Mouse (Mus musculus): Measurements from ENCODE around the gene Cuedc1.

Cuedc1 gene

GRCm38 (mm10) chr11:88116568-88116967, 18.7 kb downstream of the Cuedc1 start:
- in situ Hi-C loops (cut with MboI; ENCODE audit: low sequenced_read_pairs): no loop called here

GRCm38 (mm10) chr11:88117356-88118090, 19.7 kb downstream of the Cuedc1 start:
- in situ Hi-C loops (cut with MboI; ENCODE audit: low sequenced_read_pairs): no loop called here

- in situ Hi-C loops (cut with MboI; ENCODE audit: low sequenced_read_pairs): no loop called here
Observed at GRCm38 (mm10) chr11:88118091-88118440, 20.2 kb downstream of the Cuedc1 start.

GRCm38 (mm10) chr11:88118817-88119642, 21.2 kb downstream of the Cuedc1 start:
- in situ Hi-C loops (cut with MboI; ENCODE audit: low sequenced_read_pairs): no loop called here

- in situ Hi-C loops (cut with MboI; ENCODE audit: low sequenced_read_pairs): no loop called here
Observed at GRCm38 (mm10) chr11:88122545-88122944, 24.7 kb downstream of the Cuedc1 start.

GRCm38 (mm10) chr11:88123021-88123420, 25.2 kb downstream of the Cuedc1 start:
- in situ Hi-C loops (cut with MboI; ENCODE audit: low sequenced_read_pairs): no loop called here

GRCm38 (mm10) chr11:88123731-88124130, 25.9 kb downstream of the Cuedc1 start:
- in situ Hi-C loops (cut with MboI; ENCODE audit: low sequenced_read_pairs): no loop called here

GRCm38 (mm10) chr11:88125483-88125882, 27.6 kb downstream of the Cuedc1 start:
- in situ Hi-C loops (cut with MboI; ENCODE audit: low sequenced_read_pairs): no loop called here

- in situ Hi-C loops (cut with MboI; ENCODE audit: low sequenced_read_pairs): no loop called here
Observed at GRCm38 (mm10) chr11:88126306-88126793, 28.5 kb downstream of the Cuedc1 start.

- in situ Hi-C loops (cut with MboI; ENCODE audit: low sequenced_read_pairs): no loop called here
Observed at GRCm38 (mm10) chr11:88128461-88128860, 30.6 kb downstream of the Cuedc1 start.

- in situ Hi-C loops (cut with MboI; ENCODE audit: low sequenced_read_pairs): no loop called here
Observed at GRCm38 (mm10) chr11:88129281-88129680, 31.4 kb downstream of the Cuedc1 start.

- in situ Hi-C loops (cut with MboI; ENCODE audit: low sequenced_read_pairs): no loop called here
Observed at GRCm38 (mm10) chr11:88129935-88130334, 32.1 kb downstream of the Cuedc1 start.

GRCm38 (mm10) chr11:88131847-88132246, 34.0 kb downstream of the Cuedc1 start:
- in situ Hi-C loops (cut with MboI; ENCODE audit: low sequenced_read_pairs): no loop called here

GRCm38 (mm10) chr11:88135218-88135617, 37.4 kb downstream of the Cuedc1 start:
- in situ Hi-C loops (cut with MboI; ENCODE audit: low sequenced_read_pairs): no loop called here

GRCm38 (mm10) chr11:88137814-88138425, 40.1 kb downstream of the Cuedc1 start:
- in situ Hi-C loops (cut with MboI; ENCODE audit: low sequenced_read_pairs): no loop called here

GRCm38 (mm10) chr11:88139256-88139861, 41.5 kb downstream of the Cuedc1 start:
- in situ Hi-C loops (cut with MboI; ENCODE audit: low sequenced_read_pairs): no loop called here

- in situ Hi-C loops (cut with MboI; ENCODE audit: low sequenced_read_pairs): no loop called here
Observed at GRCm38 (mm10) chr11:88140066-88141060, 42.5 kb downstream of the Cuedc1 start.

GRCm38 (mm10) chr11:88142362-88142761, 44.5 kb downstream of the Cuedc1 start:
- in situ Hi-C loops (cut with MboI; ENCODE audit: low sequenced_read_pairs): no loop called here

- in situ Hi-C loops (cut with MboI; ENCODE audit: low sequenced_read_pairs): no loop called here
Observed at GRCm38 (mm10) chr11:88144100-88144499, 46.2 kb downstream of the Cuedc1 start.
